Mouse (Mus musculus): ENCODE data around the gene Gm3099.
"Not testable (repeated sequence)": the region's sequence is repeated elsewhere in the genome, so short reads cannot be mapped to it uniquely, and the experiment has no call there.

Gene Gm3099
- long read RNA-seq, experiment 1: 0 reads
- long read RNA-seq, experiment 2: 0 reads

GRCm38 (mm10) chr14:3998094-3998493, at the start of gene Gm3099:
Gene Gm3099 (plus strand): TSS chr14:3998394.
- intact Hi-C loops (cut with DNase I): not testable (repeated sequence)

DNA sequence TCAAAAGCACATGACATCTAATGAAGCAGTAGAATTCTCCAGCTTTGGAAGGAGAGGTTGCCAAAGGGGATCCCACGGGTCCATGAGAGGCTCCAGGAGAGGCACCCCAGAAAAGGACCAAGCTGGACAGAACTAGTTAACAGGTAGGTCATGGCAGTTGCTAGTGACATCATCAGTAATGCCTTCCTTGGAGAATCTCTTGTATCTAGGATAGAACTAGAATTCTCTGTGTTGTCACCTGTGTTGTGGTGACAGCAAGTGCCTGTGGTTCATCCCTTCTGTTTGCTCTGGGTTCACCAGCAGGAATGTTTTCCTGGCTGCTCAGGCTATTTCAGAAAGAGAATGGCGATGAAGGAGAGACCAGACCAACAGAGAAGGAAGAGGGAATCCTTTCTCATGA, 34.9 kb upstream of the Gm3099 start, which contains the start of gene Gm3095:
Gene Gm3095, plus strand, starts transcription at position 301 of the 400 bp plus-strand sequence.
- intact Hi-C loops (cut with DNase I): not testable (repeated sequence)

DNA sequence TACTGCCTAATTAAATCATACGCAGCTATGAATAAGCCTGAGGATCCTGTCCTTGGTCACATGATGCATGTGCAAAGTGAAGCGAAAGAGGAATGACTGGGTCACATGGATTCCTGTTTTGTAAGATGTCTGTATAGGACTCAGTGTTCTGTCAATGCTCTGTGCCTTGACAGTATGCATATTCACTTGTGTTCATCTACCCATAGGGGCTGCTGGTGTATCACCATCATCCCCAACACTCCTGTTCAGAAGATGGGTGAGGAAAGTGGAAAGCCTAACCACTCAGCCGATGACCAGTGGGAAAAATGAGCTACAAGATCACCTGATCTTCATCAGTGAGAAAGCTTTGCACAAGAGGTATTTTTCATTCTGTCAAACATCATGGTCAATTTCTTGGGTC, 25.4 kb downstream of the Gm3099 start, which contains the start of gene Gm5796:
Gene Gm5796, plus strand, starts transcription at position 301 of the 400 bp plus-strand sequence.
- intact Hi-C loops (cut with DNase I): not testable (repeated sequence)
